Comparison of ENCODE assay signal across 11 mouse cellular contexts in genomic region chr5:114373581-114373980, GRCm38 (mm10). TPM values are rescaled to one million over a fixed set of nuclear protein-coding genes. Genes with fewer than 3 reads are reported as not detected.
DNase-seq lines count a peak whose midpoint lies in the region; ATAC-seq and TF ChIP-seq lines count a peak whose summit lies in the region.
"Had no signal": no experiment of that assay in that cellular context is flagged by ENCODE, and none has a peak within 500 bp of the region (broad histone marks: within the 10 kb centered on the region; RNA-seq: fewer than 3 reads in every experiment).

No protein-coding gene starts in this region.

- H3K4me1 ChIP-seq in heart, embryonic 14.5 days (ENCODE audit: control insufficient read depth in 2 of 2, insufficient read depth in 2 of 2, low read length in 2 of 2), result peaks cover 64 to 77% of the 10 kb centered on the region in 2 experiments
- H3K4me1 ChIP-seq in lung, embryonic 14.5 days (ENCODE audit: insufficient read depth), result peaks cover 60% of the 10 kb centered on the region
- H3K4me1 ChIP-seq in embryonic facial prominence, embryonic 15.5 days, result peaks cover 96% of the 10 kb centered on the region
- H3K4me1 ChIP-seq in small intestine, adult 2 months (ENCODE audit: control insufficient read depth, insufficient read depth, insufficient read length, low read length), result peaks cover 66% of the 10 kb centered on the region

- peak overlapping the region; percentile 3; the same call in 1 of the 2 replicates for H3K9ac ChIP-seq in heart, embryonic 14.5 days (ENCODE audit: low read length)
- H3K9ac ChIP-seq in lung, embryonic 14.5 days, result no peak overlapping the region
- no peak overlapping the region for H3K9ac ChIP-seq in embryonic facial prominence, embryonic 15.5 days
- H3K9ac ChIP-seq: limb, embryonic 13.5 days had no signal

- H3K36me3 ChIP-seq in heart, embryonic 14.5 days (ENCODE audit: control insufficient read depth, insufficient read depth, low read length), result peaks cover 72% of the 10 kb centered on the region
- H3K36me3 ChIP-seq in lung, embryonic 14.5 days (ENCODE audit: insufficient read depth), result peaks cover 79% of the 10 kb centered on the region
- peaks cover 44% of the 10 kb centered on the region for H3K36me3 ChIP-seq in embryonic facial prominence, embryonic 15.5 days
- H3K36me3 ChIP-seq in small intestine, adult 2 months (ENCODE audit: control insufficient read depth, insufficient read depth, low read length), result peaks cover 36% of the 10 kb centered on the region

- H3K27ac ChIP-seq in heart, embryonic 14.5 days (replicated peaks in 1 of 2; ENCODE audit: control insufficient read depth in 1 of 2, insufficient read depth in 1 of 2, low read depth in 2 of 2, low read length in 2 of 2), result peak overlapping the region in 1 of 2 experiments; percentile 79; a peak in 1 of 4 replicates
- peak overlapping the region; percentile 99; the same call in 1 of the 2 replicates for H3K27ac ChIP-seq in lung, embryonic 14.5 days (ENCODE audit: low read depth)
- peak overlapping the region; percentile 91 for H3K27ac ChIP-seq in embryonic facial prominence, embryonic 15.5 days (replicated peaks)
- peak overlapping the region; percentile 76 for H3K27ac ChIP-seq in small intestine, adult 2 months (ENCODE audit: insufficient read depth, low read depth, low read length)
- H3K27ac ChIP-seq: limb, embryonic 13.5 days had no signal

- H3K4me2 ChIP-seq in heart, embryonic 14.5 days (ENCODE audit: low read length), result no peak overlapping the region
- no peak overlapping the region for H3K4me2 ChIP-seq in lung, embryonic 14.5 days
- no peak overlapping the region for H3K4me2 ChIP-seq in embryonic facial prominence, embryonic 15.5 days (replicated peaks)
- H3K4me2 ChIP-seq: limb, embryonic 13.5 days had no signal

- H3K27me3 ChIP-seq in heart, embryonic 14.5 days (ENCODE audit: control insufficient read depth, insufficient read depth, low read length), result no peaks in the 10 kb centered on the region
- no peaks in the 10 kb centered on the region for H3K27me3 ChIP-seq in lung, embryonic 14.5 days (ENCODE audit: insufficient read depth, low read length)
- H3K27me3 ChIP-seq in embryonic facial prominence, embryonic 15.5 days, result no peaks in the 10 kb centered on the region
- H3K27me3 ChIP-seq in small intestine, adult 2 months (ENCODE audit: control insufficient read depth, insufficient read depth, low read length), result no peaks in the 10 kb centered on the region
- H3K27me3 ChIP-seq: CH12.LX; limb, embryonic 13.5 days had no signal

- TF ChIP-seq CTCF in lung, embryonic 14.5 days (IDR thresholded peaks at IDR 0.05; ENCODE audit: low read depth), result no peak
- no peak for TF ChIP-seq CTCF in small intestine, adult 2 months (IDR thresholded peaks at IDR 0.05; ENCODE audit: extremely low read depth, insufficient read length, insufficient replicate concordance, low read depth, low read length)

- no peak for DNase-seq in heart, adult 18-20 months
- no peak for DNase-seq in lung, embryonic 14.5 days
- no peak for DNase-seq in lung, adult 18-20 months
- no peak for DNase-seq in adrenal gland, adult (ENCODE audit: inconsistent age in 2 of 2, low spot score in 1 of 2)
- no peak for DNase-seq in adrenal gland, postnatal 25 days
- DNase-seq: cerebellum, adult 9-11 months had no signal

- no peak for TF ChIP-seq POLR2A in small intestine, adult 2 months (IDR thresholded peaks at IDR 0.05; ENCODE audit: low read depth, low read length)

- H3K4me3 ChIP-seq in heart, embryonic 14.5 days (ENCODE audit: control insufficient read depth in 1 of 2, insufficient read depth in 1 of 2, low read depth in 1 of 2, low read length in 2 of 2), result no peak overlapping the region
- H3K4me3 ChIP-seq in lung, embryonic 14.5 days (ENCODE audit: low read depth, low read length), result no peak overlapping the region
- no peak overlapping the region for H3K4me3 ChIP-seq in embryonic facial prominence, embryonic 15.5 days (replicated peaks)
- H3K4me3 ChIP-seq in small intestine, adult 2 months (ENCODE audit: low read depth, low read length), result no peak overlapping the region
- H3K4me3 ChIP-seq: limb, embryonic 13.5 days had no signal

- 80% methylated on average over 9 of the region's 9 CpGs for WGBS in heart, embryonic 14.5 days
- 72% methylated on average over 9 of the region's 9 CpGs for WGBS in lung, embryonic 14.5 days
- WGBS in embryonic facial prominence, embryonic 15.5 days, result 77% methylated on average over 9 of the region's 9 CpGs
- 79% methylated on average over 9 of the region's 9 CpGs for WGBS in small intestine, adult 2 months

- no peak for ATAC-seq in heart, embryonic 14.5 days (ENCODE audit: insufficient number of reproducible peaks, insufficient read depth, low FRiP score, low read depth)
- ATAC-seq in lung, embryonic 14.5 days (ENCODE audit: insufficient read depth), result no peak
- ATAC-seq in embryonic facial prominence, embryonic 15.5 days (ENCODE audit: insufficient number of reproducible peaks, low FRiP score, low TSS enrichment, low read depth), result no peak

- H3K9me3 ChIP-seq in heart, embryonic 14.5 days (ENCODE audit: control insufficient read depth, low read length), result no peaks in the 10 kb centered on the region
- H3K9me3 ChIP-seq in lung, embryonic 14.5 days (ENCODE audit: low read depth, low read length), result no peaks in the 10 kb centered on the region
- no peaks in the 10 kb centered on the region for H3K9me3 ChIP-seq in embryonic facial prominence, embryonic 15.5 days (replicated peaks)
- H3K9me3 ChIP-seq: limb, embryonic 13.5 days had no signal

RNA-seq across cellular contexts. Expression of gene Kctd10, which starts 6.7 kb away (rescaled TPM):
- polyA plus RNA-seq in heart, embryonic 14.5 days (2014; fragmentation: Nextera tagmentation; extraction: Ambion mirVana), result 104 and 106 TPM in 2 replicates
- 10 to 100 TPM; 49.1 to 51.0 TPM for total RNA-seq in heart, adult 18-20 months (2021)
- 140 and 144 TPM in 2 replicates for polyA plus RNA-seq in lung, embryonic 14.5 days (2014; fragmentation: Nextera tagmentation; extraction: Ambion mirVana)
- 122 and 129 TPM in 2 replicates for polyA plus RNA-seq in embryonic facial prominence, embryonic 15.5 days (2015; fragmentation: Nextera tagmentation; extraction: Ambion mirVana)
- polyA plus RNA-seq in small intestine, adult 2 months (2012; rRNA removed), result 47.1 and 80.2 TPM in 2 replicates
- total RNA-seq in adrenal gland, postnatal 25 days (2021), result 53.3 and 58.5 TPM in 2 replicates

RNA-seq across cellular contexts. Expression of gene Ube3b, which starts 6.8 kb away (rescaled TPM):
- polyA plus RNA-seq in heart, embryonic 14.5 days (2014; fragmentation: Nextera tagmentation; extraction: Ambion mirVana), result 51.1 and 53.0 TPM in 2 replicates
- total RNA-seq in heart, adult 18-20 months (2021), result 10 to 100 TPM; 98.2 to 98.3 TPM
- polyA plus RNA-seq in lung, embryonic 14.5 days (2014; fragmentation: Nextera tagmentation; extraction: Ambion mirVana), result 56.3 and 59.3 TPM in 2 replicates
- 41.2 and 43.6 TPM in 2 replicates for polyA plus RNA-seq in embryonic facial prominence, embryonic 15.5 days (2015; fragmentation: Nextera tagmentation; extraction: Ambion mirVana)
- polyA plus RNA-seq in small intestine, adult 2 months (2012; rRNA removed), result 36.6 and 76.1 TPM in 2 replicates
- 68.2 and 75.7 TPM in 2 replicates for total RNA-seq in adrenal gland, postnatal 25 days (2021)
